Mouse (Mus musculus) neural tube, embryonic 14.5 days (tissue): Measurements from ENCODE around the gene Surf4. TPM values are rescaled to one million over a fixed set of nuclear protein-coding genes. Genes with fewer than 3 reads are reported as not detected.

ENCODE experiments used
- ATAC-seq: fragments of 200-750 bp; cut with Nextera tagmentation; 2 replicates; pipeline ENCODE4 v1.8.0; 2017; ENCODE audit warnings: low read depth, mild to moderate bottlenecking, moderate TSS enrichment, moderate library complexity
- H3K27ac ChIP-seq: fragments of 300-500 bp; sonication (generic); 2 replicates; pipeline ENCODE4 v1.5.1; 2014; ENCODE audit warnings: low read depth, mild to moderate bottlenecking, control low read depth, low read length, moderate library complexity, mixed read lengths
- H3K27me3 ChIP-seq: fragments of 300-500 bp; sonication (generic); 2 replicates; pipeline ENCODE4 v1.6.1; 2014; ENCODE audit warnings: low read length; ENCODE audit not compliant: control insufficient read depth, insufficient read depth
- H3K36me3 ChIP-seq: fragments of 300-500 bp; sonication (generic); 2 replicates; pipeline ENCODE4 v1.6.1; 2014; ENCODE audit warnings: low read length, mixed read lengths; ENCODE audit not compliant: control insufficient read depth, insufficient read depth
- H3K4me1 ChIP-seq: fragments of 300-500 bp; sonication (generic); 2 replicates; pipeline ENCODE4 v1.6.1; 2014; ENCODE audit warnings: low read length; ENCODE audit not compliant: control insufficient read depth, insufficient read depth
- H3K4me2 ChIP-seq: fragments of 300-500 bp; sonication (generic); 2 replicates; pipeline ENCODE4 v1.6.1; 2014; ENCODE audit warnings: mild to moderate bottlenecking, low read depth, low read length, control low read depth
- H3K4me3 ChIP-seq: fragments of 300-500 bp; sonication (generic); 2 replicates; pipeline ENCODE4 v1.5.1; 2014; ENCODE audit warnings: low read depth, low read length, control low read depth, mixed read lengths
- H3K9ac ChIP-seq: fragments of 300-500 bp; sonication (generic); replicated peaks from 2 replicates; pipeline ENCODE4 v1.6.1; 2014; ENCODE audit warnings: low read depth, mild to moderate bottlenecking, control low read depth, low read length, mixed read lengths
- H3K9me3 ChIP-seq: fragments of 300-500 bp; sonication (generic); 2 replicates; pipeline ENCODE4 v1.6.1; 2016; ENCODE audit warnings: low read length; ENCODE audit not compliant: control insufficient read depth
- WGBS: fragments of 180-500 bp; shearing (Covaris S2); extraction: QIAGEN DNeasy Blood & Tissue Kit; methylation state at CpG from one replicate; pipeline ENCODE4 v1.1.7; 2014; 5-methylcytosine and 5-hydroxymethylcytosine counted together
- polyA plus RNA-seq: library from polyadenylated mRNA; unstranded; fragments of >200 nt; fragmentation: Nextera tagmentation; extraction: Ambion mirVana; gene quantifications from 2 replicates; pipeline ENCODE4 v1.2.1, GENCODE M21; 2014

Surf4 gene
- polyA plus RNA-seq, 1 experiment from 2014 or later: 87.1 TPM

DNA sequence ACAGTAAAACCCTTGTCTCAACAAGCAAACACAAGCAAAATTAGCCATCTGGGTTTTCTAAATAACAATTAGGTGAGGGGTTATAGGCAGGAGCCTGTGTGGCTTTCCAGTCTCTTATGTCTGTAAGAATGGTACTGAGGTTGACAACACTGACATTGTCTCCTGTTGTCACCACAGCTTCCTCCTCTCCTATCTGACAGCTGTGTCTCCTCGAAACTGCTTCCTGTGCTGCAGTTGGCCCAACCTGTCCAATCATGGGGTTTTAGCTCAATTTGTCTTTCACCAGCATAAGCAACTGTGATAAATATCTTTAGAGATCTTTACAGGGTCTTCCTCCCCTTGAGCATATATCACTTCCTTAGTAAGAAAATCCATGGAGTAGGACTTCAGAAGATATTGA, 2.7 kb upstream of the Surf4 start:
- Histone ChIP-seq H3K4me1 (peaks cover 11% of the 10 kb centered on the region), H3K36me3 (no peaks in the 10 kb centered on the region), H3K27ac (no peak overlapping the region)

DNA sequence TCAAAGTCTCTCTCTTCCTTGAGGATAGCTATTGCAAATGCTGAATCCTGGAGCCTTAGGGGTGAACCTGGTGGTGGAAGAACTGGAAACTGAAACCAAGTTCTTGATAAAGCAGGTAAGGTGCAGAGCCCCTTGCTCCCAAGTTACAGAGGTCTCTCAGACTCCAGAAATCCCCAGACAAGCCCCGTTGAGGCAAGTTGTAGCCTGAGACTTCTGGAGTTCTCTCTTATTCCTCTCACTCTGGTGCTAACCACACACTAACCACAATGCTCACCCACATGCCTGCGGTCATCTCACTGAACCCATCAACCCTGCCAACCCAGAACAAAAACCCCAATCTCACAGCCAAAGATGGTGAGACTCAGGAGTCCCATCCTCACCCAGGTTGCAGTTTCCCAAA, 1.6 kb upstream of the Surf4 start:
- Histone ChIP-seq H3K27me3 (no peaks in the 10 kb centered on the region), H3K9me3 (no peaks in the 10 kb centered on the region), H3K4me2 (no peak overlapping the region), H3K4me3 (no peak overlapping the region), H3K27ac (no peak overlapping the region), H3K4me1 (peaks cover 12% of the 10 kb centered on the region), H3K36me3 (no peaks in the 10 kb centered on the region), H3K9ac (no peak overlapping the region)
- no peak for ATAC-seq
- 95% methylated on average over 2 of the region's 2 CpGs for WGBS

More for the DNA sequence above, 2.7 kb upstream of the Surf4 start:
- Histone ChIP-seq H3K27me3 (no peaks in the 10 kb centered on the region), H3K4me2 (no peak overlapping the region), H3K9ac (no peak overlapping the region), H3K9me3 (no peaks in the 10 kb centered on the region), H3K4me3 (no peak overlapping the region)
- ATAC-seq: no peak
- WGBS: 72% methylated on average over 1 of the region's 1 CpGs

- H3K27me3 ChIP-seq: no peaks in the 10 kb centered on the region
- H3K4me2 ChIP-seq: peak overlapping the region; percentile 89
- H3K9ac ChIP-seq: peak overlapping the region; percentile 97
- H3K36me3 ChIP-seq: no peaks in the 10 kb centered on the region
- 2% methylated on average over 45 of the region's 49 CpGs for WGBS
- H3K4me3 ChIP-seq: peak overlapping the region; percentile 97
- no peaks in the 10 kb centered on the region for H3K9me3 ChIP-seq
- peak overlapping the region; percentile 77 for H3K27ac ChIP-seq
- peaks cover 12% of the 10 kb centered on the region for H3K4me1 ChIP-seq
- no peak; the same call in 1 of the 2 replicates for ATAC-seq
Measured at GRCm38 (mm10) chr2:26932473-26933303, 1.0 kb downstream of the Surf4 start.

DNA sequence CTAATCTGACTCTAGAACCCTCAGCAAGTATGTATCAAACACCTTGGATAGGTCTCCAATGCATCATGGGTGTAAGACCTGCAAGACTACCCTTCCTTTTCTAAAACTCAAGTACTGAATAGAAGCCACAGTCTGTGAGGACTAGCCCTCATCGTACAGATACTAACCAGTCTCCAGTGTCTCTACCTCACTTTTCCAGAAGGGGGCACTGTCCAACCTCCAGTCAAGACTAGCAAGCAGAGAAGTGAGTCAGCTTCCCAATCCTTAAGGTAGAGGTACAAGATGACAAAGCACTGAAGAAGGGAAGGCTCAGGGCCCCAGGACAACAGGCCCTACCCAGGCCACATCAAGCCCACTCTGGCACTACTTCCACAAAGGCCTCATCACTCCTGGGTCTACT, 3.3 kb downstream of the Surf4 start:
- H3K4me1 ChIP-seq: peaks cover 12% of the 10 kb centered on the region
- H3K9ac ChIP-seq: no peak overlapping the region
- ATAC-seq: no peak
- no peak overlapping the region for H3K4me3 ChIP-seq
- H3K4me2 ChIP-seq: no peak overlapping the region
- peaks cover 14% of the 10 kb centered on the region for H3K36me3 ChIP-seq
- 56% methylated on average over 1 of the region's 1 CpGs for WGBS
- no peaks in the 10 kb centered on the region for H3K9me3 ChIP-seq
- H3K27me3 ChIP-seq: no peaks in the 10 kb centered on the region
- no peak overlapping the region for H3K27ac ChIP-seq

DNA sequence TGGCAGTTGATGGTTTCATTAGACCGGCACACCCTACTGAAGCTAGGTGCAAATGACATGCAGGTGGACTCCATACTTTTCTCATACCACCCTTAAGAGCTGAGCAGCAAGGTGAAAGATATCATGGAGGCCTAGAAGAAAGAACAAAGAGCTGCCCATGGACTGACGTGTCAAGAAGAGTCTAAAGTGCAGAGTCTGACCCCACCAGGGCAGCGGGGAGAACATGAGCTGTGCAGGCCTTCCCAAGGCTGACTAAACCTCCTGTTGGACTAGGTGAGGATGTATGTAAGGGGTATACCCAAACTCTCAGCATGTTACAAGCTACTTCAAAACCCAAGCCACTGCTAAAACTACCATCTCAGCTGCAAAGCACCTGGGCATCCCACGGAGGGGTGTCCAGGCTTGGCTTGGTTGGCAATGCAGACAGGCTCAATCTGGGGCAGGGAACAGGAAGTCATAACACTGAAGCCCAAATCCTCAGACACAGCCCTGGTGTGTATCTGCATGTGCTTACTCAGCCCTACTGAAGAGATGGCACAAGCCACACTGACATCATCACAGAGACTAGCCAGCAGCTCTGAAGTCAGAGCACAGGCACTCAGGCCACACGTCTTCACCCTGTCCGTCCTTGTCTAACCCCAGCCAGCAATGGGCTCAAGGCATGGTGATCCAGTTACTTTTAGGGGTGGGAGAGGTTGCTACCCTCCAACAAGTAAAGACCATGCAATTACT, 5.8 kb downstream of the Surf4 start:
- H3K4me3 ChIP-seq: no peak overlapping the region
- WGBS: 92% methylated on average over 6 of the region's 6 CpGs
- H3K36me3 ChIP-seq: peaks cover 35% of the 10 kb centered on the region
- H3K27ac ChIP-seq: no peak overlapping the region
- no peaks in the 10 kb centered on the region for H3K27me3 ChIP-seq
- no peak for ATAC-seq
- H3K9ac ChIP-seq: no peak overlapping the region
- H3K9me3 ChIP-seq: no peaks in the 10 kb centered on the region
- H3K4me2 ChIP-seq: no peak overlapping the region
- peaks cover 12% of the 10 kb centered on the region for H3K4me1 ChIP-seq

DNA sequence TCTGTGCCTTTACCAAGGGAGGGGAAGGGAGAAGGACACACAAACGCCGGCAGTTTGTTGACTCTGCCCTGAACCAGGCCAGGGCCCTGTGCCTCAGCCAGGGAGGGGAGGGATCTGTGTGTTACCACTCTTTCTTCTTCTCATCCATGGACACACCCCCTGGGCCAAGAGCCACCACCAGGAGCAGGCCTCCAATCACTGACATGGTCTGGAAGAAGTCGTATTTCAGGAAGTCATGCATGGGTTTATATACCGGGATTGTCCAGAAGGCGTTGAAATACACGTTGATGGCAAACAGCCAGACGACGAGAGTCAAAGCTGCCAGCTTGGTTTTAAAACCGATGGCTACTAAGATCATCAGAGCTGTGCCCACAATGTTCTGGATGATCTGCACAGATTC, 11.9 kb downstream of the Surf4 start:
- Histone ChIP-seq H3K9ac (no peak overlapping the region), H3K4me1 (peaks cover 10% of the 10 kb centered on the region), H3K4me2 (no peak overlapping the region), H3K4me3 (no peak overlapping the region), H3K36me3 (peaks cover 71% of the 10 kb centered on the region), H3K27me3 (no peaks in the 10 kb centered on the region), H3K27ac (no peak overlapping the region), H3K9me3 (no peaks in the 10 kb centered on the region)
- ATAC-seq: no peak
- 92% methylated on average over 9 of the region's 9 CpGs for WGBS

DNA sequence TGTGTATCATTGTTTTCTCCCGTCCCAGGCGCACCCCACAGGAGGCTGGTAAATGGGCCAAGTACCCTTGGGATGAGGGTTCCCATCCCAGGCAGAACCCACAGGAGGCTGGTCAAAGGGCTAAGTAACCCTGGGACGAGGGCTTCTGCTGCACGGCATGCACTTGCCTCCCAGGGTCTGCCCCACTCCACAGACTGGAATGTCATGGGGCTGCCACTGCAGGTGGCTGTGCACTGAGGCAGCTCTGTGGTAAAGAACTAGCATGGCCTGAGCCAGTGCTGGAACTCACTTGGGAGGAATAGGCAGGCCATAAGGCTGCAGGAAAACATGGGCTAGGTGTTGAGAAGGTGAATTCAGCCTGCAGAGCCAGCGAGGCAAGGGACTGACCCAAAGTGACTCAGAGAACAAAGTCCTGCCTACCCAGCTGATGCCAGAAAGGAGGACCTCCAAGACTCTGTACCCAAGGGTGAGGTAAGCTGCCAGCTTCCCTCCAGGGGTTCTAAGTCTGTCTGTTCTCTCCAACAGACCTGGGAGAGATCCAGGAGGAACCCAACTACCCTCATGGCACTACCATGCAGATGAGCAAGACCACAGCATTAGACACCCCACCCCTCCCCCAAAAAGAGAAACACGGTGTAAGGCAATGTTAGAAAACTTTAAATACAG, 13.4 kb downstream of the Surf4 start:
- no peak for ATAC-seq
- peaks cover 62% of the 10 kb centered on the region for H3K36me3 ChIP-seq
- 86% methylated on average over 6 of the region's 6 CpGs for WGBS

DNA sequence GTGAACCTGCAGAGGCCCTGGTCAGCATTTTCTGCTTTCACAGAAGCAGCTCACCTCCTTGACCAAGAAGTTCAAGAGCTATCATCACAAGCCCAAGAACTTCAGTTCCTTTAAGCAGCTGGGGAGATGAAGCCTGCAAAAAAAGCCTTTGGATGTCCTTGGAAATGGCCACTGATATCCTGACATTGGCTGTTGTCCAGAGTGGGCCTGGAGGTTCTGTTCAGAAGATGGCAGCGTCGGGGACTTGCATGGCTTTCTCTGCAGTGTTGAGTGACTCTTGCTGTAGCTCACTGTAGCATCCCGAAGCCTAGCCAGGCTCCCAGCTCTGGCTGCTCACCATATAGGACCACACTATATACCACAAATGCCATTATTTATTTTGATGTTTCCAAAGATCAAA, 14.0 kb downstream of the Surf4 start:
- Histone ChIP-seq H3K4me1 (peaks cover 18% of the 10 kb centered on the region), H3K9me3 (no peaks in the 10 kb centered on the region), H3K27me3 (no peaks in the 10 kb centered on the region), H3K4me2 (no peak overlapping the region), H3K27ac (no peak overlapping the region), H3K36me3 (peaks cover 55% of the 10 kb centered on the region), H3K9ac (no peak overlapping the region), H3K4me3 (no peak overlapping the region)
- no peak for ATAC-seq
- 89% methylated on average over 3 of the region's 3 CpGs for whole genome bisulfite sequencing

More for the DNA sequence above, 13.4 kb downstream of the Surf4 start:
- Histone ChIP-seq H3K4me3 (no peak overlapping the region), H3K4me2 (no peak overlapping the region), H3K4me1 (peaks cover 14% of the 10 kb centered on the region), H3K27me3 (no peaks in the 10 kb centered on the region), H3K9ac (no peak overlapping the region), H3K27ac (no peak overlapping the region), H3K9me3 (no peaks in the 10 kb centered on the region)

DNA sequence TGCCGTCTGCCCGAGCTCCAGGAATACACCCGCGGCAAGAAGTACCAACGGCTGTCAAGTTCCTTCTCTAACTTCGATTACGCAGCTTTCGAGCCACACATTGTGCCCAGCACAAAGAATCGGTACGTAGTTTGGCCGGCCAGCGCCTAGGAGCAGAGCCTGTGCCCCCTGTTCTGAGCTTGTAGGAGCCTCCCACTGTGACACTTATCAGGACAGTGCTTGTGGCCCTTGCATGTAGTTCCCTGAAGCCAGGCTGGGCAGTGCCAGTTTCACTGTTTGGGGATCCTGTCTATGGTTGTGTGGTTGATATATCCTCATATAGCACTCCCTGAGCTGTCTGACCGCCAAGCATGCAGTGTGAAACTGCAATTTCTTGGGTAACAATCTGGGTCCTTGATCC, 17.0 kb downstream of the Surf4 start:
- H3K4me3 ChIP-seq: peak overlapping the region; percentile 71
- peaks cover 58% of the 10 kb centered on the region for H3K36me3 ChIP-seq
- peak overlapping the region; percentile 98 for H3K4me2 ChIP-seq
- H3K4me1 ChIP-seq: peaks cover 24% of the 10 kb centered on the region
- no peaks in the 10 kb centered on the region for H3K9me3 ChIP-seq
- H3K27me3 ChIP-seq: no peaks in the 10 kb centered on the region
- peak overlapping the region; percentile 70 for H3K27ac ChIP-seq
- ATAC-seq: peak; percentile 18
- WGBS: 2% methylated on average over 13 of the region's 13 CpGs
- peak overlapping the region; percentile 69 for H3K9ac ChIP-seq
